Mouse (Mus musculus): ENCODE results near the gene Hcrt. TPM values are rescaled to one million over a fixed set of nuclear protein-coding genes. Genes with fewer than 3 reads are reported as not detected.
A peak's percentile ranks its signal among the peaks of the same experiment; 100 is the strongest.

Hcrt gene
- total RNA-seq, 2 experiments from 2014 or later = 0.86 TPM; not detected in 1

DNA sequence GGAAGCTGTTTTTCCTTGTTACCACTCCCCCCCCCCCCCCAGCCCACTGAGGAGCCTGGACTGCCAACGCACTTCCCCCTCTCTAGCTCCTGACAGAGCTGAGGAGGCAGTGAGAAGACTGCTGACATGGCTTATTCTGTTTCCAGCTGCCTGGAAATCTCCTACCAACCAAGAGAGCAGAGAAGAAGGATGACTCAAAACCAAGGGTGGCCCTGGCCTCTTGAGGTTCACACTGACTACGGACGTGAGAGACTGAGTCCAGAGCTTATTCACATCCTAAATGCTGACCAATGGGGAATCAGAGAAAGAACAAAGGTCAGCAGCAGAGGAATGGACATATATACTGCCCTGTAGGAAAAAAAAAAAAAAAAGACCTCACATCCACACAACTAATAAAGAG, 43.4 kb downstream of the Hcrt start:
- intact Hi-C loops (cut with DNase I) = no loop called here
- no peak for DNase-seq (ENCODE audit: extremely low spot score in 1 of 2, low spot score in 2 of 2)

DNA sequence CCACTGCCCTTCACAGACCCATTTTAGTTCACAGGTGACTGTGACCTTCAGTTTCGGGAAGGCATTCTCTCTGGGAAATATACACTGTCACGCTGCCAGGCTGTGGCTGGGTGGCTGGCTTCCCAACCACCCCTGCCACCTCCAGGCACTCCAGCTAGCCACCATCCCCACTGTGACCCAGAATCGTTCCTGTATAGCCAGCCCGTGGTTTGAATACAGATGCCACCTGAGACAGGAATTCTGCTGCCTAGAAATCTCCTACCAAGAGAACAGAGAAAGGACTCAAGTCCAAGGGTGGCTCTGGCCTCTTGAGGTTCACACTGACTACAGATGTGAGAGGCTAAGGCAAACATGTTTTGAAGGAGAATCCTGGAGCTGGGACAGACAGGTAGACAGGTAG, 43.9 kb downstream of the Hcrt start:
- intact Hi-C loops (cut with DNase I) = no loop called here
- no peak for DNase-seq (ENCODE audit: extremely low spot score in 1 of 2, low spot score in 2 of 2)

DNA sequence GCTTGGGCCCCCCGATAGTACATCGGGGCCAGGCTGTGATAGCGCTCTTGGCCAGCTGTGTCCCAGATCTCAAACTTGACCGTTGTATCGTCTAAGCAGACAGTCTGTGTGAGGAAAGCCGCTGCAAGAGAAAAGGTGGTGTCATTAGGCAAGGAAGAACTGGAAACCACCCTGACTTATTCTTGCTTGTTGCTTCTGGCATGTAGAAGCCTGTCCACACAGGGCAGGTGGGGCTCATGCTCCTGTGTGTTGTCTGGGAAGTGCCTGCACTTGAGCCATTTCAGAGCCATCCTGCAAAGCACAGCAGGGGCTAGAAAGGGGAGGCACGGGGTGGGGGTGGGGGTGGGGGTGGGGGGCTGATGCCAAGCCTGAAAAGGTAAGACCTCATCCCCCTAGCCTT, 44.3 kb downstream of the Hcrt start:
- DNase-seq (ENCODE audit: extremely low spot score in 1 of 2, low spot score in 2 of 2) = no peak
- intact Hi-C loops (cut with DNase I) = no loop called here

DNA sequence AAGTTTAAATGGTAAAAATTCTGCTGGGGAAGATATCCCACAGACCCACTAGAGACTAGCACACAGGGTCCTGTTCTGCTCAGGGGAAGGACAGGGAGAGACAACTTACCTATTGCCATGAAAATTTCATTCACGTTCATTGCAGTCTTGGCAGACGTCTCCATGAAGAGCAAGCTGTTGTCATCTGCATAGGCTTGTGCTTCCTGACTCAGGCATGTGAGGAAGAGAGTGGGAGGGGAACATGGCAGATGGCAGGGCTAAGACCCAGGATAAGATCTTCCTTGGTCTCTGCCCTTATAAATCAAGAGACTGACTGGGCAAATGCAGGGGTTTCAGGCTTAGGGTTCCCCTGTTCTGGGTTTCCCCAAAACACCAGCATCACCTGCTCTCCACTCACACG, 46.1 kb downstream of the Hcrt start:
- intact Hi-C loops (cut with DNase I) = no loop called here
- no peak for DNase-seq (ENCODE audit: extremely low spot score in 1 of 2, low spot score in 2 of 2)

DNA sequence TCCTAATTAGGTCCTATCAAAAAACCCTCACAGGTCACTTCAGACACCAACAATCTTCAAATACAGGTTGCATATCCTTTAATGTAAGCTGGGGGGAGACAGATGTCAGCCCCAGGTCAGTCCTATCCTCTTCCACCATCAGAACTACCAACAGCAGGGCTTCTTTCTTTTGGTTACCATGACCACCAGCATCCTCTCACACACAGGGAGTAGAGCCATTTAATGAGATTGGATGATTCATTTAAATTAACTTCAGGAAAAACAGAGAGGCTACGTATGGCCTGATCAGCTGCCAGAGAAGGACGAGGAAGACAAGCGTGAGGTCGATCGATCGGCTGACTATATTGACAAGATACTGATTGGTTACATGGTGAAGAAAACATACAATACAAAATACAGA, 47.8 kb downstream of the Hcrt start:
- intact Hi-C loops (cut with DNase I) = loop anchor here (2.0 to 5.0 kb wide), 2 partner anchors 46 to 242 kb away; no protein-coding TSS in a partner anchor

DNA sequence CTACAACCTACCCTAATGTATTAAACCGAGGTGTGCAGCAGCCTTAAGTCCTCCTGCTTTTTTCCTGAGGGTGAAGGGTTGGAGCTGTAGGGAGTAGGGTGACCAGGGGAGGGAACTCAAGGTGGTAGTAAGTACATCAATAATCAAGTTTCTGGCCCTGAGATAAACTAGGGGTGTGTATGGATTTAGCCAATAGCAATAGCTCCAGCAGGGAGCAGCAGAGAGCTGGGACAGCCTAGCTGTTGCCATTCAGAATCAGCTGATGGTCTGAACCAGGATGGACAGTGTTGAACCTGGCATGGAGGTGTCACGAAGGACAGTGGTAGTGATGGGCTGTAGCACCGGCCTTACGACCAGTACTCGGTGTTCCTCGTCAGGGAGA, 48.2 kb downstream of the Hcrt start:
- peak; percentile 71 to 88 for DNase-seq (ENCODE audit: extremely low spot score in 1 of 2, low spot score in 2 of 2)
- intact Hi-C loops (cut with DNase I) = loop anchor here (2.0 to 5.0 kb wide), 2 partner anchors 46 to 243 kb away; no protein-coding TSS in a partner anchor

More for the DNA sequence above, 47.8 kb downstream of the Hcrt start:
- no peak for DNase-seq (ENCODE audit: extremely low spot score in 1 of 2, low spot score in 2 of 2)

DNA sequence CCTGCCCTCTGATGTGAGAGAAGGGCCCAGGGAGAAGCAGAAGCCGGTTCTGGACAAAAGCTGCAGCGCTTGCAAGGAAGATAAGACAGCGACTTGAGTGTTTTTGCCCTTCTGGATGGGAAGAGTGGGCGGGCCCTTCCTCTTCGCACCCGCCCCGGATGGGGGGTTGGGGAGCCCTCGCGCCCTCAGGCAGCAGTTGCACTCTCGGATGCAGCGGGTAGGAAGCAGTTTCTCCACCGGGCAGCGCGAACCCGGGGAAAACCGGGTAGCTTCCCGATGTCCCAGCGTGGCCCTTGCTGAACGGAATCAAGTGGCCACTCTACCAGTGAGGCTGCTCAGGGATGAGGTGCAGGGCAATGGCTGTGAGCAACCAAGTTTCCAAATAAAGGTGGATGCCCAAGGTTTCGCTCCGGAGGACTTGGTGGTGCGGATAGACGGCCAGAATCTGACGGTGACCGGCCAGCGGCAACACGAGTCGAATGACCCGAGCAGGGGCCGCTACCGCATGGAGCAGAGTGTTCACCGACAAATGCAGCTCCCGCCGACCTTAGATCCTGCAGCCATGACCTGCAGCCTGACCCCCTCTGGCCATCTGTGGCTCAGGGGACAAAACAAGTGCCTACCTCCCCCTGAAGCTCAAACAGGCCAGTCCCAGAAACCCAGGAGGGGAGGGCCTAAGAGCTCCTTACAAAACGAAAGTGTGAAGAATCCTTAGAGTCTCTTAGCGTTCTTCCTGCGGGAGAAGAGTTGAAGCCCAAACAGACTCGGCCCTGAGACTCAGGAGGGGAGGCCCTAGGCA, 48.8 kb downstream of the Hcrt start, which contains the start of gene Hspb9:
Gene Hspb9 (plus strand): TSS at position 116 of the 799 bp plus-strand sequence.
- peak in 1 of 2 experiments; percentile 86 for DNase-seq (ENCODE audit: extremely low spot score in 1 of 2, low spot score in 2 of 2)
- intact Hi-C loops (cut with DNase I) = loop anchor here (2.0 to 5.0 kb wide), 2 partner anchors 47 to 243 kb away; no protein-coding TSS in a partner anchor

DNA sequence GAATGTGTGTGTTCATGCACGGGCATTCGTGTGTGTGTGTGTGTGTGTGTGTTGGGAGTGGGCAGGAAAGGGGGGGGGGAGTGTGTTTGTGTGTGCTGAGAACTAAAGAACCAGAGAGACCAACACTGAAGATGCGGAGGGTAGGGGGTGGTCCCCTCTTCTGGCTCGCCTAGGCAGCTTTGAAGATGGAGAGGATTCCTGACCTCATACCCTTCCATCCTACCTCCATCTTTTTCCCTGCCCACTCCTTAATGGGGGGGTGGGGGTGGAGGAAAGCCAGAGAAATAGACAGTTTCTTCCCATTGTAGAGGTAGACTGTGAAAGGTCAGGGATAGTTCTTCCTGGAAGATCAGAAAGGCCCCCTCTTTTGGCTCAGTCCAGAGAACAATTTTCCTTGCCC, 49.6 kb downstream of the Hcrt start:
- no peak for DNase-seq (ENCODE audit: extremely low spot score in 1 of 2, low spot score in 2 of 2)
- intact Hi-C loops (cut with DNase I) = loop anchor here (5.0 kb wide), 1 partner anchor 244 kb away; no protein-coding TSS in a partner anchor

DNA sequence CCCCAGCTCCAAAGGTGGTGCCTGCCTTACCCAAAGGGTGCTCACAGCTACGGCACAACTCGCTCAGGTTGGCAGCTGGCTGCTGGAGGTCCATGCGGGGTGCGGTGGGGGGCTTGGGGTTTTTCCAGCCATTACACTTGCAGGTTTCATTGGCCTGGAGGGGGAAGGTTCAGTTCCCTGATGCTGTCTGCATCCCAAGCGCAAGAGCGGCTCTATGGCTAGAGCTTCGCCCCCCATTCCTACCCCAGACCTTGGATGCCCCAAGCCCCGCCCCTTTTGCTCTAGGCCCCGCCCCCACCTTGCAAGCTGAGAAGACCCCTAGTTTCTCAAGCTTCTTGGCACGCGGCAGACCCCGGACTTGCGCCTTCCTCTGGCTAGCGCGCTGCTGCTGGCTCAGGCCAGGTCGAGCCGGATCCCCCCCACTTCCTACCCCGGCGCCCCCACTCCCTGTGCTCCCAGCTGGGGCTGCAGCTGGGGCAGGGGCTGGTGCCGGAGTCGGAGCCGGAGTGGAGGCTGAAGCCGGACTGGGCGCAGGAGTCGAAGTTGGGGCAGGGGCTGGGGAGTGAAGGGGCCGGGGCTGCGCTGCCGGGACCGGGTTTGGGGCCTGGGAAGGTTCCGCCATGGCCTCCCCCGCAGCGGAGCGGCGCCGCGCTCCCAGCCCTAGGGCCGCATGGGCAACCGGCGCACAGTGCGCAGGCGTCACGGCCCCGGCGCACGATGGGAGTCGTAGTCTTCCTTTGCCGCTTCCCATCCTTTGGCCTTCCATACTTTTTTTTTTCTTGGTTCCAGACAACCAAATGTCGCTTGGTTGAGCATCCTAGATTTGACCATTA, 50.7 kb downstream of the Hcrt start, which contains the start of gene Kat2a:
Gene Kat2a (minus strand): TSS at position 683 of the 833 bp plus-strand sequence.
- DNase-seq (ENCODE audit: extremely low spot score in 1 of 2, low spot score in 2 of 2) = peak; percentile 80 to 92
- intact Hi-C loops (cut with DNase I) = loop anchor here (5.0 kb wide), 1 partner anchor 245 kb away; no protein-coding TSS in a partner anchor

Other genes starting within 250 kb of the Hcrt start
- gene Acly, start 234.9 kb downstream of the Hcrt start, total RNA-seq (2021) = 100 to 1,000 TPM; 138 to 151 TPM
- under 1 TPM; 0.53 to 0.77 TPM for gene Ttc25, start 217.3 kb downstream of the Hcrt start, total RNA-seq (2021)
- gene Cnp, start 188.0 kb downstream of the Hcrt start, total RNA-seq (2021) = 100 to 1,000 TPM in 1 of 2 experiments, 10 to 100 TPM in 1; 73.3 to 104 TPM
- 10 to 100 TPM; 28.1 to 29.6 TPM for gene Nkiras2, start 143.7 kb downstream of the Hcrt start, total RNA-seq (2021)
- 100 to 1,000 TPM; 234 to 253 TPM for gene Dnajc7, start 142.8 kb downstream of the Hcrt start, total RNA-seq (2021)
- under 1 TPM; 0.21 to 0.75 TPM for gene Zfp385c, start 70.5 kb downstream of the Hcrt start, total RNA-seq (2021)
- gene Dhx58, start 58.7 kb downstream of the Hcrt start, total RNA-seq (2021) = 1 to 10 TPM; 1.8 to 1.9 TPM
- gene Kat2a, start 50.5 kb downstream of the Hcrt start, total RNA-seq (2021) = 10 to 100 TPM; 68.3 to 68.6 TPM
- gene Hspb9, start 49.1 kb downstream of the Hcrt start, total RNA-seq (2021) = not detected
- gene Rab5c, start 24.7 kb downstream of the Hcrt start, total RNA-seq (2021) = 100 to 1,000 TPM; 162 to 167 TPM
- 1 to 10 TPM; 7.8 to 9.5 TPM for gene Kcnh4, start 3.0 kb downstream of the Hcrt start, total RNA-seq (2021)
- 1 to 10 TPM; 5.9 to 7.6 TPM for gene Ghdc, start 8.0 kb upstream of the Hcrt start, total RNA-seq (2021)
- gene Stat5b, start 87.8 kb upstream of the Hcrt start, total RNA-seq (2021) = 10 to 100 TPM; 12.4 to 13.4 TPM
- 1 to 10 TPM; 2.0 to 3.4 TPM for gene Stat5a, start 96.4 kb upstream of the Hcrt start, total RNA-seq (2021)
- 10 to 100 TPM; 32.1 to 36.7 TPM for gene Stat3, start 176.6 kb upstream of the Hcrt start, total RNA-seq (2021)
- 10 to 100 TPM; 17.9 to 20.9 TPM for gene Cavin1, start 208.0 kb upstream of the Hcrt start, total RNA-seq (2021)
- gene Atp6v0a1, start 246.5 kb upstream of the Hcrt start, total RNA-seq (2021) = 100 to 1,000 TPM; 435 to 454 TPM

All from left cerebral cortex, postnatal 10 days (tissue).